Mouse (Mus musculus): ENCODE measurements around the gene Rnf225. TPM values are rescaled to one million over a fixed set of nuclear protein-coding genes. Genes with fewer than 3 reads are reported as not detected.

Gene Rnf225
- polyA plus RNA-seq, 1 experiment from 2014 or later, result 0.67 TPM

DNA sequence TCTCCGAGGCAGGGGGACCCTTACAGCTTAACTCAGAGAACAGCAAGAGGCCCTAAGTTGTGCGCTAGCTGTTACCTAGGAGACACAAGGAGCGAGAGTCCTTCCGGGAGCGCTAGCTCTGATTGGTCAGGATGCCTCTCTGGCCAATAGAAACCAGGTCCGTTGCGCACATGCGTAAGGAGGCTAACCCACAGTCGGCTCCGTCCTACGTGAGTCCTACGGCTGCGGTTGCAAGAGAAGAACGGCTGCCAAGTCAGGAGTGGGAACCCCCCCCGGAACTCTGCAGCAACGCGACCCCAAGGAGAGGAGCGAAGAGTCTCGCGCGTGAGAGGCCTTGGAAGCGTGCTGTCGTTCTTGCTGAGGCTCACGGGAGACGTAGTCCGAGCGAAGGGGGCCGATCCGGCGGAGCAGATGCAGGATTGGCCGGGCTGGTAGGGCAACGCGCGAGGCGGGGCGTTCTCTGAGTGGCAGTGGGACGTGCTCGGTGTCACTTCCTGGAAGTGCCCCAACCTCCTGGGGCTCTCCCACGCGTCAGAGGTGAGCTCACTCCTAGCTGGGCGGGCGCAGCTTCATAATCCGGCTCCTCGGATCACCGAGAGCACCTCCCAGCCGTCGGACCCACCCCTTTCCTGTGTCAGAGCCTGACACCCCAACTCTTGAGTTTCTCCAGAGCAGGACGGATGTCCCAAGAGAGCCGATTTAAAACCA, 50.6 kb downstream of the Rnf225 start, which contains the start of gene Zfp446:
Gene Zfp446 (plus strand): TSS at position 167 of the 708 bp plus-strand sequence.
- peak; percentile 97 for ATAC-seq
- Histone ChIP-seq H3K9me3 (ENCODE audit: control insufficient read depth, low read length) (no peaks in the 10 kb centered on the region), H3K27me3 (replicated peaks; ENCODE audit: control insufficient read depth, insufficient read depth, low read length) (no peaks in the 10 kb centered on the region), H3K4me3 (replicated peaks; ENCODE audit: low read length) (peak within 1 kb of the TSS; percentile 62), H3K36me3 (ENCODE audit: control insufficient read depth, insufficient read depth) (no peaks in the 10 kb centered on the region), H3K4me1 (replicated peaks; ENCODE audit: control insufficient read depth, insufficient read depth, low read length) (peaks cover 11% of the 10 kb centered on the region), H3K27ac (ENCODE audit: low read length) (peak within 1 kb of the TSS; percentile 93), H3K4me2 (ENCODE audit: low read length) (peak within 1 kb of the TSS; percentile 70), H3K9ac (replicated peaks; ENCODE audit: low read depth, low read length) (peak within 1 kb of the TSS; percentile 61)
- 0% methylated on average over 49 of the region's 49 CpGs for WGBS

DNA sequence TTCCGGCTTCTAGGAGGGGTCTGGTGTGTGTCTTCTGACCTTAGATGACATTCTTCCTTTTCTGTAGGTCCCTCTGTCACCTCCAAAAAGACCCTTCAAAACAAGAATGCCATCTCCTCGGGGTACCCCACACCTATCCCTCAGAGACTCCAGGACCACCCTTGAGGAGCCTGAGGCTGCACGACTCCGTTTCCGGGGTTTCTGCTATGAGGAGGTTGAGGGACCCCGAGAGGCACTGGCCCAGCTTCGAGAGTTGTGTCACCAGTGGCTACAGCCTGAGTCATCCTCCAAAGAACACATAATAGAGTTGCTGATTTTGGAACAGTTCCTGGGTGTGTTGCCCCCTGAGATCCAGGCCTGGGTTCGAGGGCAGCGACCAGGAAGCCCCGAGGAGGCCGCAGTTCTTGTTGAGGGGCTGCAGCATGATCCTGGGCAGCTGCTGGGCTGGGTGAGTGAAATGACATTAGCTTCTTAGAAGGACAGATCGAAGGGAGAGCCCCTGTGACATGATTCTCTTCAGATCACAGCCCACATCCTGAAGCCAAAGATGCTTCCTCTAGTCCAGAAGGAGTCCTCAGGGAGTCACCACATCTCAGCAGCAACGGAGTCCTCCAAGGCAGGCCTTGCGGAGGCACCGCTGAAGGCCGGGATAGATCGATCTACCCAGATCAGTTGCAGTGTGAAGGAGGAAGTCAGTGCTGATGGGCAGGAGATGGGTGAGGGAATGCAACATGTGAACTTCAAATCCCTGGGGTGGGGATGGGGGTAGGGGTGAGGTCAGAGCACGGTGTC, 51.9 kb downstream of the Rnf225 start:
- H3K27me3 ChIP-seq (replicated peaks; ENCODE audit: control insufficient read depth, insufficient read depth, low read length), result no peaks in the 10 kb centered on the region
- no peak overlapping the region for H3K4me2 ChIP-seq (ENCODE audit: low read length)
- H3K9me3 ChIP-seq (ENCODE audit: control insufficient read depth, low read length), result no peaks in the 10 kb centered on the region
- H3K4me1 ChIP-seq (replicated peaks; ENCODE audit: control insufficient read depth, insufficient read depth, low read length), result peaks cover 11% of the 10 kb centered on the region
- 90% methylated on average over 18 of the region's 18 CpGs for WGBS
- H3K36me3 ChIP-seq (ENCODE audit: control insufficient read depth, insufficient read depth), result no peaks in the 10 kb centered on the region
- no peak overlapping the region for H3K9ac ChIP-seq (replicated peaks; ENCODE audit: low read depth, low read length)
- H3K27ac ChIP-seq (ENCODE audit: low read length), result no peak overlapping the region; the same call in 1 of the 2 replicates
- H3K4me3 ChIP-seq (replicated peaks; ENCODE audit: low read length), result no peak overlapping the region; the same call in 1 of the 2 replicates
- ATAC-seq, result no peak

DNA sequence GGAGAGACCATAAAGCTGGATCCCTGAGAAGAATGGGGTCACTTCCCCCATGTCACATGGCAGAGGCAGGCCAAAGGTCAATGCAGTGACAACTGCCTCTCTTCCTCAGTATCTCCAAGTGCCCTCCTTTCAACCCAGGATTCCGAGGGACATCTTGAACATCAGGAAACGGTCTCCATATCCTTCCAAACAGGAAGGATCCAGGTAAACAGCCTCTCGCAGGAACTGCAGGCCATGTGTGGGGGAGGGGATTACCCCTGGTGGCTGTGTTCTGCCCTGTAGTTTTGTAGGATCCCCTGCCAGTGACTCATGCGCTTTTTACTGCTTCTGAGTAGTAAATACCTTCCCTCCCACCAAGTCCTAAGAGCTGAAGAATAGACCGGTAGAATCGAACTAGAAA, 52.6 kb downstream of the Rnf225 start:
- Histone ChIP-seq H3K4me1 (replicated peaks; ENCODE audit: control insufficient read depth, insufficient read depth, low read length) (peaks cover 11% of the 10 kb centered on the region), H3K36me3 (ENCODE audit: control insufficient read depth, insufficient read depth) (no peaks in the 10 kb centered on the region), H3K9me3 (ENCODE audit: control insufficient read depth, low read length) (no peaks in the 10 kb centered on the region), H3K4me2 (ENCODE audit: low read length) (no peak overlapping the region), H3K27me3 (replicated peaks; ENCODE audit: control insufficient read depth, insufficient read depth, low read length) (no peaks in the 10 kb centered on the region), H3K9ac (replicated peaks; ENCODE audit: low read depth, low read length) (no peak overlapping the region), H3K27ac (ENCODE audit: low read length) (no peak overlapping the region), H3K4me3 (replicated peaks; ENCODE audit: low read length) (no peak overlapping the region)
- WGBS, result 78% methylated on average over 6 of the region's 6 CpGs
- no peak for ATAC-seq

DNA sequence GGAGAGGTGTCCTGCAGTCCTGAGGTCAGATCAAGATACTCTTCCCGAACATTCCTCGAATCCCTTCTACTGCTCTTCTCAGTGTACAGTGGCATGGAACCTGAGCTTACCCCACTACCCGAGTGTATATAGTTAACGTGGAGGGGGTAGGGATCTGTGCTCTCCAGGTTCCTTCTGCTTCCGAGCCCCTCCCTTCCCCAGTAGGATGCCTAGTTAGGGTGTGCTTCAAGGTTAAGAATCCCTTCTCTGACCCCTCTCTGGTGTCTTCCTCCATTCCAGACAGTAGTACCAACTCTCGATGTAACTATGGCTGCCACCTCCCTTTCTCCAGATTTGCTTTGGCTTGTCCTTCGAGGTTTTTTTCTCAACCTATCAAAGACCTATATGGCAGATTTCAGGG, 53.1 kb downstream of the Rnf225 start:
- Histone ChIP-seq H3K36me3 (ENCODE audit: control insufficient read depth, insufficient read depth) (no peaks in the 10 kb centered on the region), H3K4me1 (replicated peaks; ENCODE audit: control insufficient read depth, insufficient read depth, low read length) (peaks cover 11% of the 10 kb centered on the region), H3K4me3 (replicated peaks; ENCODE audit: low read length) (no peak overlapping the region), H3K9ac (replicated peaks; ENCODE audit: low read depth, low read length) (no peak overlapping the region), H3K9me3 (ENCODE audit: control insufficient read depth, low read length) (no peaks in the 10 kb centered on the region), H3K27ac (ENCODE audit: low read length) (no peak overlapping the region), H3K27me3 (replicated peaks; ENCODE audit: control insufficient read depth, insufficient read depth, low read length) (no peaks in the 10 kb centered on the region), H3K4me2 (ENCODE audit: low read length) (no peak overlapping the region)
- 92% methylated on average over 7 of the region's 7 CpGs for WGBS
- no peak for ATAC-seq

Other genes with a start within 250 kb of the Rnf225 start
- not detected in 2 replicates for gene Vmn2r55, start 242.4 kb upstream of the Rnf225 start, polyA plus RNA-seq (2015; fragmentation: Nextera tagmentation; extraction: Ambion mirVana)
- gene Vmn2r56, start 192.4 kb upstream of the Rnf225 start, polyA plus RNA-seq (2015; fragmentation: Nextera tagmentation; extraction: Ambion mirVana), result not detected in 2 replicates
- gene Zscan18, start 123.8 kb upstream of the Rnf225 start, polyA plus RNA-seq (2015; fragmentation: Nextera tagmentation; extraction: Ambion mirVana), result 27.9 and 30.9 TPM in 2 replicates
- 27.5 and 32.1 TPM in 2 replicates for gene Zfp329, start 108.6 kb upstream of the Rnf225 start, polyA plus RNA-seq (2015; fragmentation: Nextera tagmentation; extraction: Ambion mirVana)
- 42.0 and 43.0 TPM in 2 replicates for gene Zfp110, start 92.7 kb upstream of the Rnf225 start, polyA plus RNA-seq (2015; fragmentation: Nextera tagmentation; extraction: Ambion mirVana)
- 9.0 and 10.2 TPM in 2 replicates for gene Zfp128, start 46.2 kb upstream of the Rnf225 start, polyA plus RNA-seq (2015; fragmentation: Nextera tagmentation; extraction: Ambion mirVana)
- 13.8 and 15.0 TPM in 2 replicates for gene Zscan22, start 29.6 kb upstream of the Rnf225 start, polyA plus RNA-seq (2015; fragmentation: Nextera tagmentation; extraction: Ambion mirVana)
- 660 and 678 TPM in 2 replicates for gene Rps5, start 5.1 kb upstream of the Rnf225 start, polyA plus RNA-seq (2015; fragmentation: Nextera tagmentation; extraction: Ambion mirVana)
- 16.8 and 17.4 TPM in 2 replicates for gene Zfp324, start 38.4 kb downstream of the Rnf225 start, polyA plus RNA-seq (2015; fragmentation: Nextera tagmentation; extraction: Ambion mirVana)
- gene Zfp446, start 50.4 kb downstream of the Rnf225 start, polyA plus RNA-seq (2015; fragmentation: Nextera tagmentation; extraction: Ambion mirVana), result 11.8 and 13.0 TPM in 2 replicates
- gene Slc27a5, start 70.8 kb downstream of the Rnf225 start, polyA plus RNA-seq (2015; fragmentation: Nextera tagmentation; extraction: Ambion mirVana), result 0.21 and 0.75 TPM in 2 replicates
- 230 and 237 TPM in 2 replicates for gene Trim28, start 71.7 kb downstream of the Rnf225 start, polyA plus RNA-seq (2015; fragmentation: Nextera tagmentation; extraction: Ambion mirVana)
- 43.0 and 44.1 TPM in 2 replicates for gene Zbtb45, start 82.6 kb downstream of the Rnf225 start, polyA plus RNA-seq (2015; fragmentation: Nextera tagmentation; extraction: Ambion mirVana)
- 170 and 175 TPM in 2 replicates for gene Chmp2a, start 107.4 kb downstream of the Rnf225 start, polyA plus RNA-seq (2015; fragmentation: Nextera tagmentation; extraction: Ambion mirVana)
- gene Ube2m, start 110.9 kb downstream of the Rnf225 start, polyA plus RNA-seq (2015; fragmentation: Nextera tagmentation; extraction: Ambion mirVana), result 66.8 and 67.7 TPM in 2 replicates
- gene Mzf1, start 127.3 kb downstream of the Rnf225 start, polyA plus RNA-seq (2015; fragmentation: Nextera tagmentation; extraction: Ambion mirVana), result 6.7 and 10.6 TPM in 2 replicates
- 0.04 TPM in 2 replicates for gene Vmn1r85, start 167.8 kb downstream of the Rnf225 start, polyA plus RNA-seq (2015; fragmentation: Nextera tagmentation; extraction: Ambion mirVana)
- not detected in 2 replicates for gene Vmn1r86, start 192.5 kb downstream of the Rnf225 start, polyA plus RNA-seq (2015; fragmentation: Nextera tagmentation; extraction: Ambion mirVana)
- gene Vmn1r87, start 212.7 kb downstream of the Rnf225 start, polyA plus RNA-seq (2015; fragmentation: Nextera tagmentation; extraction: Ambion mirVana), result not detected in 2 replicates
- not detected in 2 replicates for gene Vmn1r88, start 232.2 kb downstream of the Rnf225 start, polyA plus RNA-seq (2015; fragmentation: Nextera tagmentation; extraction: Ambion mirVana)

All from forebrain, embryonic 16.5 days (tissue).